Mouse (Mus musculus): ENCODE data around the gene Lrrc36.

DNA sequence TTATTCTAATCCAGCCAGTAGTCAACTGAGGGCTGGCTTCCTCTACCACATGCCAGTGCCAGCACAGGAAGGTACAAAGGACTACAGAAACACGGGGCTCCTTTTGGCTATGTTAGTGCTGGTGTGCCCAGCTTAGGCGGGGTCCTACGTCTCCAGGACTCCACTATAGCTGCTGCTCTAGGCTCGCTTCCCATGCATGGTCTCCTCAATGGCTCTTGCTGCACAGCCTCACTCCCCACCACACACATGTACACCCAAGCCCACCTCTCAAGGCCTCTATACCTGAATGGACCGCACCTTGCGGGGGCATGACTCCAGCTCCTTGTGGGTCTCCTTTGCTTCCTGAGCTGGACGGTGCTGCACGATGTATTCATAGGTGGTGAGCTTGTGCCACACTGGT lies 62.4 kb downstream of the Lrrc36 start:
- TF ChIP-seq POLR2A (IDR thresholded peaks at IDR 0.05; ENCODE audit: low read depth, low read length) = no peak
- TF ChIP-seq CTCF (IDR thresholded peaks at IDR 0.05; ENCODE audit: borderline replicate concordance, insufficient read depth, low read length) = no peak
